Mouse (Mus musculus) megakaryocyte, embryonic 14.5 days (primary cell): ENCODE measurements at regions not wholly inside any gene's neighbourhood (a gene's known extent, or its start where the extent isn't known, plus 50 kb on each side); places are given as distances from the start of the nearest gene placed in this dataset.

Experiments
- FLI1 ChIP-seq: IDR thresholded peaks from 2 replicates; pipeline ENCODE4 v1.6.1; 2012; ENCODE audit warnings: low read length, inconsistent platforms, mixed read lengths
- GATA1 ChIP-seq: IDR thresholded peaks from 3 replicates; pipeline ENCODE4 v1.6.1; 2012; ENCODE audit warnings: mixed read lengths, low read length, inconsistent platforms, borderline replicate concordance

- no peak for TF ChIP-seq GATA1
- no peak for TF ChIP-seq FLI1
Measured at GRCm38 (mm10) chr2:148537914-148538510, 94.6 kb upstream of the Cd93 start.
